Mouse (Mus musculus) CH12.LX (cell line): ENCODE results near the gene Sall1.

Experiments used
- BHLHE40 ChIP-seq: IDR thresholded peaks from 2 replicates; pipeline ENCODE4 v1.6.1; 2011; ENCODE audit warnings: mild to moderate bottlenecking, low read depth, low read length, improper control_type of control experiment
- CTCF ChIP-seq, 2 experiments: IDR thresholded peaks in 1 of 2; conservative IDR thresholded peaks in 1 of 2; 2 replicates each; pipeline ENCODE4 v1.5.1; 2011 to 2012; ENCODE audit warnings: low read depth in 2 of 2, low read length in 2 of 2, improper control_type of control experiment in 1 of 2, inconsistent platforms in 1 of 2, mild to moderate bottlenecking in 1 of 2, moderate library complexity in 1 of 2
- ELF1 ChIP-seq: IDR thresholded peaks from 2 replicates; pipeline ENCODE4 v1.6.1; 2014; ENCODE audit warnings: low read depth, mild to moderate bottlenecking, inconsistent platforms, low read length, improper control_type of control experiment
- POLR2A ChIP-seq: IDR thresholded peaks from 2 replicates; pipeline ENCODE4 v1.6.1; 2011; ENCODE audit warnings: low read depth, mild to moderate bottlenecking, improper control_type of control experiment, low read length
- USF1 ChIP-seq: IDR thresholded peaks from 2 replicates; pipeline ENCODE4 v1.6.1; 2014; ENCODE audit warnings: low read depth, mild to moderate bottlenecking, inconsistent platforms, low read length, improper control_type of control experiment
- ZMIZ1 ChIP-seq: IDR thresholded peaks from 2 replicates; pipeline ENCODE4 v1.6.1; 2012; ENCODE audit warnings: low read depth, mild to moderate bottlenecking, inconsistent platforms, low read length, improper control_type of control experiment

GRCm38 (mm10) chr8:89041421-89042117 lies 2.4 kb downstream of the Sall1 start:
- no peak for TF ChIP-seq POLR2A
- TF ChIP-seq BHLHE40, result no peak
- TF ChIP-seq ZMIZ1, result no peak
- no peak for TF ChIP-seq CTCF (conservative IDR thresholded peaks at IDR 0.05 in 1 of 2, IDR thresholded peaks at IDR 0.05 in 1 of 2; ENCODE audit: low read depth in 2 of 2, low read length in 2 of 2)
- TF ChIP-seq ELF1, result no peak
- TF ChIP-seq USF1, result no peak
